Mouse (Mus musculus): Measurements from ENCODE around the gene Gm38392. TPM values are rescaled to one million over a fixed set of nuclear protein-coding genes. Genes with fewer than 3 reads are reported as not detected.

The Gm38392 gene
- polyA plus RNA-seq, 1 experiment from 2014 or later: not detected

- DNase-seq (ENCODE audit: low spot score): no peak
- Histone ChIP-seq H3K4me1 (ENCODE audit: control insufficient read depth, insufficient read depth, low read length) (peaks cover 3% of the 10 kb centered on the region; the same call in 1 of the 2 replicates), H3K4me3 (ENCODE audit: low read depth, low read length) (peak overlapping the region; percentile 59), H3K9ac (ENCODE audit: low read length) (peak overlapping the region; percentile 88), H3K27ac (ENCODE audit: low read depth, low read length) (peak overlapping the region; percentile 34; the same call in 1 of the 2 replicates), H3K27me3 (ENCODE audit: control insufficient read depth, insufficient read depth, low read length) (peaks cover 92% of the 10 kb centered on the region), H3K9me3 (ENCODE audit: control insufficient read depth, low read length) (no peaks in the 10 kb centered on the region), H3K4me2 (ENCODE audit: low read depth) (peak overlapping the region; percentile 73), H3K36me3 (ENCODE audit: control insufficient read depth, insufficient read depth, low read length) (peaks cover 2% of the 10 kb centered on the region; the same call in 1 of the 2 replicates)
- no peak for ATAC-seq (ENCODE audit: insufficient read depth, low FRiP score, low TSS enrichment)
- WGBS: 3% methylated on average over 1 of the region's 1 CpGs
Measured at GRCm38 (mm10) chr3:88212356-88212755, 74.7 kb downstream of the Gm38392 start.

DNA sequence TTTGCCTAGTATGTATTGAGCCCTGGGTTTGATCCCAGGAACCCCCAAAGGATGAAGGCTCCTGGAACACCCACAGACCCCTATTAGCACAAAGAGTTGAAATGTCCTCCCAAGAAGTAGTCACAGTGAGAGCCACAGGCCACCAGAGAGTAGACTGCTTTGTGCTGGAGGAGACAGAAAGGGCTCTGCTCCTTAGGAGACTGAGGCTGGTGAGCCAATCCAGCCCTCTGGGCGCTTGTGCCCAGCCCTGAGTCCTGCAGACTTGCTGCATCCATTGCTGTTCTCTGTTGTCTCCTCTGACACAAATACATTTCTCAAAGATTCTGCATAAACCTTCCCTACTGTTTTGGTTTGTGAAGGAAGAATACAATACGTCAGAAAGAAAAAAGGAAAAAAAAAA lies 76.1 kb downstream of the Gm38392 start:
- no peak for ATAC-seq (ENCODE audit: insufficient read depth, low FRiP score, low TSS enrichment)
- 8% methylated on average over 2 of the region's 2 CpGs for WGBS
- H3K9ac ChIP-seq (ENCODE audit: low read length): peak overlapping the region; percentile 88

DNA sequence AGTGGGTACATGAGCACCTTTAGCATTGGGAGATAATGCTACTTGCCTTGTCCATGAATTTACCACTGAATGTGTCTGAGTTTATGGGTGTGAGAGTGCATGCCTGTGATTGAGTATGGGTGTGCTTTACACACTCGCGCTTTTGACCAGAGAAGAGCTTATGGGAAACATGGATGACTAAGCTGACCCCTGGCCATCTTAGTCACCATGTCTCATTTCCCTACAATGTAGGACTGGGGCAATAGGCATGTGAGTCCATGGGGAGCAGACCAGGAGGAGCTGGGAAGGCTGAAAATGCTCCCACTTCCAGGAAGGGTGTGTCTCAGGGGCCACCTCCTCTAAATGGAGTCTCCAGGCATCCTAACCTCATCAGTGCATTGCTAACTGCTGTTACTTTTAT lies 76.9 kb downstream of the Gm38392 start:
- no peaks in the 10 kb centered on the region for H3K9me3 ChIP-seq (ENCODE audit: control insufficient read depth, low read length)
- DNase-seq (ENCODE audit: low spot score) (no peak), ATAC-seq (ENCODE audit: insufficient read depth, low FRiP score, low TSS enrichment) (no peak)
- H3K4me3 ChIP-seq (ENCODE audit: low read depth, low read length): peak overlapping the region; percentile 59
- peak overlapping the region; percentile 73 for H3K4me2 ChIP-seq (ENCODE audit: low read depth)
- H3K27ac ChIP-seq (ENCODE audit: low read depth, low read length): peak overlapping the region; percentile 42; the same call in 1 of the 2 replicates
- H3K9ac ChIP-seq (ENCODE audit: low read length): peak overlapping the region; percentile 88
- H3K4me1 ChIP-seq (ENCODE audit: control insufficient read depth, insufficient read depth, low read length): peaks cover 3% of the 10 kb centered on the region; the same call in 1 of the 2 replicates
- H3K27me3 ChIP-seq (ENCODE audit: control insufficient read depth, insufficient read depth, low read length): peaks cover 91% of the 10 kb centered on the region
- peaks cover 2% of the 10 kb centered on the region; the same call in 1 of the 2 replicates for H3K36me3 ChIP-seq (ENCODE audit: control insufficient read depth, insufficient read depth, low read length)
- WGBS: 21% methylated on average over 2 of the region's 2 CpGs

More for the DNA sequence above, 76.1 kb downstream of the Gm38392 start:
- peaks cover 3% of the 10 kb centered on the region; the same call in 1 of the 2 replicates for H3K4me1 ChIP-seq (ENCODE audit: control insufficient read depth, insufficient read depth, low read length)
- peak overlapping the region; percentile 73 for H3K4me2 ChIP-seq (ENCODE audit: low read depth)
- no peaks in the 10 kb centered on the region for H3K9me3 ChIP-seq (ENCODE audit: control insufficient read depth, low read length)
- peak; percentile 12 for DNase-seq (ENCODE audit: low spot score)
- no peak overlapping the region for H3K27ac ChIP-seq (ENCODE audit: low read depth, low read length)
- H3K36me3 ChIP-seq (ENCODE audit: control insufficient read depth, insufficient read depth, low read length): peaks cover 2% of the 10 kb centered on the region; the same call in 1 of the 2 replicates
- H3K27me3 ChIP-seq (ENCODE audit: control insufficient read depth, insufficient read depth, low read length): peaks cover 93% of the 10 kb centered on the region
- peak overlapping the region; percentile 59 for H3K4me3 ChIP-seq (ENCODE audit: low read depth, low read length)

GRCm38 (mm10) chr3:88209306-88209705 lies 77.7 kb downstream of the Gm38392 start:
- DNase-seq (ENCODE audit: low spot score): peak; percentile 19
- no peak for ATAC-seq (ENCODE audit: insufficient read depth, low FRiP score, low TSS enrichment)
- Histone ChIP-seq H3K9me3 (ENCODE audit: control insufficient read depth, low read length) (no peaks in the 10 kb centered on the region), H3K9ac (ENCODE audit: low read length) (peak overlapping the region; percentile 88), H3K27ac (ENCODE audit: low read depth, low read length) (peak overlapping the region; percentile 97), H3K36me3 (ENCODE audit: control insufficient read depth, insufficient read depth, low read length) (no peaks in the 10 kb centered on the region; the same call in 1 of the 2 replicates), H3K27me3 (ENCODE audit: control insufficient read depth, insufficient read depth, low read length) (peaks cover 89% of the 10 kb centered on the region), H3K4me1 (ENCODE audit: control insufficient read depth, insufficient read depth, low read length) (peaks cover 5% of the 10 kb centered on the region; the same call in 1 of the 2 replicates), H3K4me3 (ENCODE audit: low read depth, low read length) (peak overlapping the region; percentile 59), H3K4me2 (ENCODE audit: low read depth) (peak overlapping the region; percentile 73)
- WGBS: 0% methylated on average over 6 of the region's 6 CpGs

DNA sequence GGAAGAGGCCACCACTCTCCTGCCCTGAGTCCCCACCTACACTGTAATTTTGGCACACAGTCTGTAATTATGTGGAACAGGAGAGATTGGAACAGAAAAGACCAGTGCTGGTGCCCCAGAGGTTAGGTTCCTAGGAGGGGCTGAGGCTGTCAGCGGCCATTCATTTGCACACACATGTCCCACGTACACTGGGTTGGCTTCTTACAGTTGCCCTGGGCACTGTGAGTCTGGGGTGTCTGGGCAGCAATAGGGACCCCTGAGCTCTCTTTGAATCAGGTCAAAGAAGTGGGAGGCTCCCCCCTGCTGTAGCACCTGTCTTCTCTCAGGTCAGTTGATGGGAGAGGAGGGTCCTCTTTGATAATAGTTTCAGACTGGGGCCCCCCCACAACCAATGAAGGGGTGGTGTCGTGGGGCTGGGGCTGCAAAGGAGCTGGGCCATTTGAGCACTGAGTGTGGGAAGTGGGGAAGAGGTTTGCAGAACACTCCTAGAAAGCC lies 78.7 kb downstream of the Gm38392 start:
- DNase-seq (ENCODE audit: low spot score) (peak; percentile 9), ATAC-seq (ENCODE audit: insufficient read depth, low FRiP score, low TSS enrichment) (no peak)
- Histone ChIP-seq H3K4me1 (ENCODE audit: control insufficient read depth, insufficient read depth, low read length) (peaks cover 13% of the 10 kb centered on the region; the same call in 1 of the 2 replicates), H3K9me3 (ENCODE audit: control insufficient read depth, low read length) (no peaks in the 10 kb centered on the region), H3K4me2 (ENCODE audit: low read depth) (peak overlapping the region; percentile 73), H3K4me3 (ENCODE audit: low read depth, low read length) (peak overlapping the region; percentile 59), H3K27me3 (ENCODE audit: control insufficient read depth, insufficient read depth, low read length) (peaks cover 88% of the 10 kb centered on the region), H3K9ac (ENCODE audit: low read length) (peak overlapping the region; percentile 88), H3K27ac (ENCODE audit: low read depth, low read length) (peak overlapping the region; percentile 97), H3K36me3 (ENCODE audit: control insufficient read depth, insufficient read depth, low read length) (no peaks in the 10 kb centered on the region)
- 0% methylated on average over 3 of the region's 3 CpGs for WGBS

DNA sequence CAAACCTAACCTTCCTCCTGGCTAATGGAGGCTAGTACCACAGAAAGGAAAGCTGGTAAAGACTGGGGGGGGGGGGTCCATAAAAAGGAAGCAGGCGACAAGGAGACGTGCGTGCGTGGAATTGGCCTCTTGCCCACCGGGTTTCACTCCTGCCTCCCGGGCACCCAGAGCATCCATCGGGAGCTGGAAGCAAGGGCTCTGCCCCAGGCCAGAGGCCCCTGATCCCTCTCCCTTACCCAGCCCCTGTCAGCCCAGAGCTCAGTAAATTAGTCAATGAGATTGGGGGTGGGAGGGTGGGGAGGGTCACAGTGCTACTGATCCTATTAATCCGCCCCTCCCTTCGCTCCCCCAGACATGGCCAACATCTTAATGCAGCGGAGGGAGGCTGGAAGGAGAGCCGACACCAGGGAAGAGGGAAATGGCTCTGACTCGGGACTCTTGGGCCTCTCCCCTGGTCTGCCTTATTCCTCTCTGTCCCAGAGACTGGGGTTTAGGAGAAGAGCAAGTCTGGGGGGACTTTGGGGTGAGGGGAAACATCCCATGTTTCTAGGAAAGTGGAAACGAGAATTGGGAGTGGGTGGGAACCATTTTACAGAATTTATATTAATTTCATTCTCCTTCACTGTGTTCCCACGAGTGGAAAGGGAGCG lies 79.4 kb downstream of the Gm38392 start:
- Histone ChIP-seq H3K4me1 (ENCODE audit: control insufficient read depth, insufficient read depth, low read length) (peaks cover 19% of the 10 kb centered on the region), H3K4me3 (ENCODE audit: low read depth, low read length) (peak overlapping the region; percentile 59), H3K4me2 (ENCODE audit: low read depth) (peak overlapping the region; percentile 73), H3K36me3 (ENCODE audit: control insufficient read depth, insufficient read depth, low read length) (no peaks in the 10 kb centered on the region), H3K9ac (ENCODE audit: low read length) (peak overlapping the region; percentile 88), H3K27me3 (ENCODE audit: control insufficient read depth, insufficient read depth, low read length) (peaks cover 89% of the 10 kb centered on the region), H3K9me3 (ENCODE audit: control insufficient read depth, low read length) (no peaks in the 10 kb centered on the region), H3K27ac (ENCODE audit: low read depth, low read length) (peak overlapping the region; percentile 97)
- under 1% methylated on average over 10 of the region's 15 CpGs for WGBS
- ATAC-seq (ENCODE audit: insufficient read depth, low FRiP score, low TSS enrichment) (no peak), DNase-seq (ENCODE audit: low spot score) (peak; percentile 30)

DNA sequence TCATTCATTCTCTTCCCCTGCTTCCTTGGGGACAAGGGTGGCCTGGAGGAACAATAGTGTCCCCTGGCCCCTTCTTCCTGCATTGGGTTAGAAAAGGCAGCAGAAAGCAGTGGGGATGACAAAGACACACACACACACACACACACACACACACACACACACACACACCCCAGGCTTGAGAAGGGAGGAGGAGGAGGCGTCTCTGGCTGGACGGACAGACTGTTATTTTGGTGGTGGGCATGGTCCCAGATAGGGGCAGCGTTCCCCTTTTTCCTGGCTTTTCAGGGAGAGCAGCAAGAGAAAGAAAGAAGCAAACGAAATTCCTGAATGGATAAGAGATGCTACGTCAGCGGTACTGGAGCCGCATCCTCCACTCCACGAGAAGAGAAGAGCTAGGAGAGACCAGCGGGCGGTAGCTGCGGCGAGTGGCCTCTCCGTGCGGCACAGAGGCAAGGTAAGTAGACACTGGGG lies 80.1 kb downstream of the Gm38392 start:
- Histone ChIP-seq H3K4me1 (ENCODE audit: control insufficient read depth, insufficient read depth, low read length) (peaks cover 19% of the 10 kb centered on the region), H3K27ac (ENCODE audit: low read depth, low read length) (peak overlapping the region; percentile 97), H3K4me2 (ENCODE audit: low read depth) (peak overlapping the region; percentile 73), H3K9me3 (ENCODE audit: control insufficient read depth, low read length) (no peaks in the 10 kb centered on the region), H3K9ac (ENCODE audit: low read length) (peak overlapping the region; percentile 88), H3K4me3 (ENCODE audit: low read depth, low read length) (peak overlapping the region; percentile 59), H3K27me3 (ENCODE audit: control insufficient read depth, insufficient read depth, low read length) (peaks cover 89% of the 10 kb centered on the region), H3K36me3 (ENCODE audit: control insufficient read depth, insufficient read depth, low read length) (no peaks in the 10 kb centered on the region)
- DNase-seq (ENCODE audit: low spot score) (peak; percentile 60), ATAC-seq (ENCODE audit: insufficient read depth, low FRiP score, low TSS enrichment) (peak; percentile 27; the same call in 1 of the 2 replicates)
- 0% methylated on average over 14 of the region's 14 CpGs for WGBS

DNA sequence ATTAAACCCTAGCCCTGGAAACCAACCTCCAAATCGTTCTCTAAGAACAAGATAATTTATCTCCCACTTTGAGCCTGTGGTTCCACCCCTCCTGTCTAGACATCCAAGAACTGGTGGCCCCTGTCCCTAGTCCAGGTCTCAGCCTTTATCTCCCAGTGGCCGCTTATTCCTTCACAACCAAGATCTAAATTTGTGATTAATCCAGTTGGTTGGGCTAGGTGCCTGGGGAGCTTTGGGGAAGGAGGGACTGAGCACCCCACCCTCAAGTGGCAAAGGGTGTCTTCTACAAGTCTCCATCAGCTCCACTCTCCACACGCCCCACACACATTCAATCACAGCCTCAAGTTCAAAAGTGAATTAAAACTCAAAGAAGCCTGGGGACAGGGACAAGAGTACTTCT lies 80.5 kb downstream of the Gm38392 start:
- no peak for DNase-seq (ENCODE audit: low spot score)
- H3K27me3 ChIP-seq (ENCODE audit: control insufficient read depth, insufficient read depth, low read length): peaks cover 89% of the 10 kb centered on the region
- no peaks in the 10 kb centered on the region for H3K9me3 ChIP-seq (ENCODE audit: control insufficient read depth, low read length)
- WGBS: 2% methylated on average over 3 of the region's 3 CpGs
- ATAC-seq (ENCODE audit: insufficient read depth, low FRiP score, low TSS enrichment): peak; percentile 54
- H3K27ac ChIP-seq (ENCODE audit: low read depth, low read length): peak overlapping the region; percentile 97
- no peaks in the 10 kb centered on the region for H3K36me3 ChIP-seq (ENCODE audit: control insufficient read depth, insufficient read depth, low read length)
- H3K9ac ChIP-seq (ENCODE audit: low read length): peak overlapping the region; percentile 88
- H3K4me1 ChIP-seq (ENCODE audit: control insufficient read depth, insufficient read depth, low read length): peaks cover 20% of the 10 kb centered on the region
- H3K4me2 ChIP-seq (ENCODE audit: low read depth): peak overlapping the region; percentile 73
- H3K4me3 ChIP-seq (ENCODE audit: low read depth, low read length): peak overlapping the region; percentile 59

Measured in neural tube, embryonic 11.5 days (tissue).